Mouse (Mus musculus): ENCODE data around the gene Parpbp. TPM values are rescaled to one million over a fixed set of nuclear protein-coding genes. Genes with fewer than 3 reads are reported as not detected.

Gene Parpbp
- polyA plus RNA-seq (2015; fragmentation: Nextera tagmentation; extraction: Ambion mirVana), result 15.4 and 16.9 TPM in 2 replicates

DNA sequence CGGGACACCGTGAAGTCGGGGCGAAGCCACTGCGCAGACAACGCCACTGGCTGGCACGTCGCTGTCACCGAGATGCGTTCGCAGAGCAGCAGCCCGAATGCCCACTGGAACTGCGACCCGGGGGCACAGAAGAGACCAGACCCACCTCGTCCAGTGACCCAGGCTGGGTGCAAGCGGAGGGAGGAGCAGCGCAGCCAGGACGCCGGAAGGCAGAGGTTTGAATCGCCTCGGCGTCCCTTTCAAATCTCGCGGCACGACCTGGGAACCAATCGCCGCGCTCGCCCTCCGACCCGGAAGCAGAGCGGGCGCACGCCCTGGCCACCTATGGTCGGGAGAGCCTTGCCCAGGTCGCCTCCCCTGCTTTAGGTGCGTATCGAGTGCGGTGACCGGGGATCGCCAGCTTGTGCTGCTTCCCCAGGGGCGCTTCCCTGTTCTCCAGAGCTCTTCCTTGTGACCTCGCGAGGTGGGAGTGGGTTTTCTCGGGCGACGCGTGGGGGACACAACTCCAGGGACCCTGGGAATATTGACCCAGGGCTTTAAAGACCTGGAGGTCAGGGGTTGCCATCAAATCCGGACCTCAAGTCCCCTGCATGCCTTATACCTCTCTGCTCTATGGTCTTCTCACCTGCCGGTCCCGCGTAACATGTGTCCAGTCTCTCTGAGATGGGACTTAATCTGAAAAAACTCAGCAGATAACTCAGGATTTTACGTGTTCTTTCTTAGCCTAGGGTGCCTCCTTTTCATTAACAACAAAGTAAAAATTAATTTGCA is at the start of gene Parpbp, which contains the start of gene Nup37:
TSS of gene Parpbp (minus strand) at position 235 of the 771 bp plus-strand sequence.
TSS of gene Nup37 (plus strand) at position 286 of the 771 bp plus-strand sequence.
- H3K4me1 ChIP-seq (replicated peaks; ENCODE audit: control insufficient read depth, insufficient read depth, low read length), result peaks cover 19% of the 10 kb centered on the region
- ATAC-seq (ENCODE audit: low read depth), result peak; percentile 97
- peak within 1 kb of the TSS; percentile 91 for H3K4me3 ChIP-seq (ENCODE audit: low read length)
- H3K27ac ChIP-seq (ENCODE audit: low read length), result peak within 1 kb of the TSS; percentile 16; the same call in 1 of the 2 replicates
- H3K27me3 ChIP-seq (ENCODE audit: control insufficient read depth, insufficient read depth, low read depth, low read length), result no peaks in the 10 kb centered on the region
- H3K4me2 ChIP-seq (ENCODE audit: low read depth, low read length), result peak within 1 kb of the TSS; percentile 84
- H3K9me3 ChIP-seq (ENCODE audit: control insufficient read depth, low read length), result no peaks in the 10 kb centered on the region
- peak within 1 kb of the TSS; percentile 88 for H3K9ac ChIP-seq (ENCODE audit: low read length)
- H3K36me3 ChIP-seq (ENCODE audit: control insufficient read depth, insufficient read depth, low read length), result peaks cover 12% of the 10 kb centered on the region
- WGBS, result under 1% methylated on average over 53 of the region's 53 CpGs

DNA sequence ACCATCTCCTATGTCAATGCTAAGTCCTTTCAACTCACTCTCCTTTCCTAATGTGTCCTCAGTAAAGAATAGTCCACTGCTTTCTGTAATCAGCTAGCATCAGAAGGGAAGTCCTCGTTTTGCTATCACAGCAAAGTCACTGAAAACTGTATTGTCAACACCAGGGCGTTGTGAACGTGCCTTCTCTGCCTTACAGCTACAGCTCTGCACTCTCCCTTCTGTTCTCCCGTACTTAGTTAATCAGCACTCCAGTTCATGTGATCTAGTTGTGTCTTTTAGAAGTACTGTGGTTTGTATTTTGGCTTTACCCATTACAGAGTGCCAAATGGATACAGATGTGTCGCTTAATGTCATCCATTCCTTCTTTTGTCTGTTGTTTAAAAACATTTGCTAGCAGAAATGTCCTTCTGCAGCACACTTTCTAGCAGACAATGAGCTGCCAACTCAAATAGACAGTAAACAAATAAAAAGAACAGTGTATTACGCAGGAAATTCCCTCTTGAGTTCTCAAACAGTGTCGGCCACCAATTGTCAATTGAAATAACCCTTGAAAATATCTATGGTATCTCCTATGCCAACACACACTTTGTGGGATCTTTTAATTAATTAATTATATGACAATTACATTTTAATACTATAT is 20.8 kb upstream of the Parpbp start:
- ATAC-seq (ENCODE audit: low read depth), result peak; percentile 80
- Histone ChIP-seq H3K9me3 (ENCODE audit: control insufficient read depth, low read length) (peaks cover 3% of the 10 kb centered on the region), H3K9ac (ENCODE audit: low read length) (no peak overlapping the region), H3K27ac (ENCODE audit: low read length) (peak overlapping the region; percentile 59), H3K4me1 (replicated peaks; ENCODE audit: control insufficient read depth, insufficient read depth, low read length) (no peaks in the 10 kb centered on the region), H3K36me3 (ENCODE audit: control insufficient read depth, insufficient read depth, low read length) (peaks cover 4% of the 10 kb centered on the region; the same call in 1 of the 2 replicates), H3K27me3 (ENCODE audit: control insufficient read depth, insufficient read depth, low read depth, low read length) (no peaks in the 10 kb centered on the region), H3K4me3 (ENCODE audit: low read length) (no peak overlapping the region), H3K4me2 (ENCODE audit: low read depth, low read length) (no peak overlapping the region)
- 52% methylated on average over 7 of the region's 7 CpGs for WGBS

- H3K36me3 ChIP-seq (ENCODE audit: control insufficient read depth, insufficient read depth, low read length), result peaks cover 9% of the 10 kb centered on the region
- 84% methylated on average over 3 of the region's 3 CpGs for WGBS
- H3K9ac ChIP-seq (ENCODE audit: low read length), result no peak overlapping the region
- H3K9me3 ChIP-seq (ENCODE audit: control insufficient read depth, low read length), result peaks cover 3% of the 10 kb centered on the region
- H3K4me3 ChIP-seq (ENCODE audit: low read length), result no peak overlapping the region
- no peak overlapping the region for H3K4me2 ChIP-seq (ENCODE audit: low read depth, low read length)
- H3K27me3 ChIP-seq (ENCODE audit: control insufficient read depth, insufficient read depth, low read depth, low read length), result no peaks in the 10 kb centered on the region
- ATAC-seq (ENCODE audit: low read depth), result no peak
- no peaks in the 10 kb centered on the region for H3K4me1 ChIP-seq (replicated peaks; ENCODE audit: control insufficient read depth, insufficient read depth, low read length)
- no peak overlapping the region for H3K27ac ChIP-seq (ENCODE audit: low read length)
Measured at GRCm38 (mm10) chr10:88166158-88166557, 19.4 kb upstream of the Parpbp start.

DNA sequence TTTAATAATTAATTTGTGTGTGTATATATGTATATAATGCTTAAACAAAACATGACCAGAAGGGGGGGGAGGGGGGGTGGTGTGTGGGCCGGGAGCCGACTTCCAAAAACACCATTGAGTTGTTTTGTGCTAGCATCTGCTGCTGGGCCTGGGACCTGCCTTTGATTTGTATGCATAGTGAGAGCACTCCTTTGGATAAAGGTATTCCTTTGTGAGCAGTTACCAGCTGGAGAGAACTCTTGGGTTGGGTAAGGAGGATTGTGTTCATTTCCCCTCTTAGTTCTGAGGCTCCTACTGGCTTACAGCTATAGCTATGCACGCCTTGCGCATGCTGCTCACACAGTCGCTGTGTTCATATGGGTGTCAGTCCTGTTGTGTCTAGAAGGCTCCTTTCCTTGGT is 15.9 kb upstream of the Parpbp start:
- WGBS, result 94% methylated on average over 5 of the region's 5 CpGs
- no peaks in the 10 kb centered on the region for H3K4me1 ChIP-seq (replicated peaks; ENCODE audit: control insufficient read depth, insufficient read depth, low read length)
- no peaks in the 10 kb centered on the region for H3K27me3 ChIP-seq (ENCODE audit: control insufficient read depth, insufficient read depth, low read depth, low read length)
- no peak overlapping the region for H3K4me3 ChIP-seq (ENCODE audit: low read length)
- H3K9me3 ChIP-seq (ENCODE audit: control insufficient read depth, low read length), result peaks cover 3% of the 10 kb centered on the region
- H3K36me3 ChIP-seq (ENCODE audit: control insufficient read depth, insufficient read depth, low read length), result peaks cover 14% of the 10 kb centered on the region
- H3K4me2 ChIP-seq (ENCODE audit: low read depth, low read length), result no peak overlapping the region
- H3K9ac ChIP-seq (ENCODE audit: low read length), result no peak overlapping the region
- no peak overlapping the region for H3K27ac ChIP-seq (ENCODE audit: low read length)
- ATAC-seq (ENCODE audit: low read depth), result no peak

DNA sequence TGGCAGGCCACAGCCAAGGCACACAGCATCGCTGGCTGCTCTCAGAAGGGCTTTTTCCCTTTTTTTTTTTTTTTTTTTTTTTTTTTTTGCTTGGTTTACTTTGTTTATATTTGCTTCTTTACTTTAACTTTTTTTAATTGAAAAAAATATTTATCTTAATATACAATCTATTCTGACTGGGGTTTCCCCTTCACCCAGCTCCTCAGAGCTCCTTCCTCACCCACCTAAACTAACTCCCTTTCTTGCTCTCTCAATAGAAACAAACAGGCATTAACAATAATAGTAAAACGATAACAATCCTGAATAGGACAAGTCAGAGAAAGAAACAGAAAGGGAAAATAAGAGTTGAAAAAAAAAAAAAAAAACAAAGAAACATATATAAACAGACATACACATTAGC is 15.4 kb upstream of the Parpbp start:
- no peak for ATAC-seq (ENCODE audit: low read depth)
- Histone ChIP-seq H3K9me3 (ENCODE audit: control insufficient read depth, low read length) (peaks cover 3% of the 10 kb centered on the region), H3K4me2 (ENCODE audit: low read depth, low read length) (no peak overlapping the region), H3K27me3 (ENCODE audit: control insufficient read depth, insufficient read depth, low read depth, low read length) (no peaks in the 10 kb centered on the region), H3K27ac (ENCODE audit: low read length) (no peak overlapping the region), H3K4me1 (replicated peaks; ENCODE audit: control insufficient read depth, insufficient read depth, low read length) (no peaks in the 10 kb centered on the region), H3K9ac (ENCODE audit: low read length) (no peak overlapping the region), H3K36me3 (ENCODE audit: control insufficient read depth, insufficient read depth, low read length) (peaks cover 14% of the 10 kb centered on the region), H3K4me3 (ENCODE audit: low read length) (no peak overlapping the region)
- 91% methylated on average over 2 of the region's 2 CpGs for WGBS

GRCm38 (mm10) chr10:88151658-88152057 is 4.9 kb upstream of the Parpbp start:
- no peak for ATAC-seq (ENCODE audit: low read depth)
- Histone ChIP-seq H3K4me3 (ENCODE audit: low read length) (no peak overlapping the region), H3K9ac (ENCODE audit: low read length) (no peak overlapping the region), H3K4me2 (ENCODE audit: low read depth, low read length) (no peak overlapping the region), H3K36me3 (ENCODE audit: control insufficient read depth, insufficient read depth, low read length) (peaks cover 33% of the 10 kb centered on the region), H3K27ac (ENCODE audit: low read length) (no peak overlapping the region), H3K9me3 (ENCODE audit: control insufficient read depth, low read length) (no peaks in the 10 kb centered on the region), H3K4me1 (replicated peaks; ENCODE audit: control insufficient read depth, insufficient read depth, low read length) (peaks cover 6% of the 10 kb centered on the region), H3K27me3 (ENCODE audit: control insufficient read depth, insufficient read depth, low read depth, low read length) (no peaks in the 10 kb centered on the region)
- WGBS, result 86% methylated on average over 6 of the region's 6 CpGs

DNA sequence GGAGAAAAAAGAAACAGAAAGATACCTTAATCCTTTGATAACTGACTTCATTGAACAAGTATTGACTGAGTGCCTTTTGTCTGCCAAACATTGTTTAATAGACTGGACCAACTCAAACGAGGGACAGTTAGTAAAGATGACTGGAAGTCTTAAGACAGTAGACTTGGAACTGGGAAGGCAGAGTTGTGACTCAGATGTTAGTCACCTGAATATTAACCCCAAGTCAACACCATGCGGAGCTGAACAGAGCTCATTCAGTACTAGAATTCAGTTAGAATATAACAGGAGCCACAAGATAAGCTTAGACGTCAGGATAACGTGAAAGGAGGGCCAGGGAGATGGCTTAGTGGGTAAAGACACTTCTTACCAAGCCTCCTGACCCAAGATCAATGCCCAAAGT is 3.6 kb upstream of the Parpbp start:
- ATAC-seq (ENCODE audit: low read depth), result no peak
- no peak overlapping the region for H3K27ac ChIP-seq (ENCODE audit: low read length)
- H3K27me3 ChIP-seq (ENCODE audit: control insufficient read depth, insufficient read depth, low read depth, low read length), result no peaks in the 10 kb centered on the region
- H3K4me1 ChIP-seq (replicated peaks; ENCODE audit: control insufficient read depth, insufficient read depth, low read length), result peaks cover 14% of the 10 kb centered on the region
- no peak overlapping the region for H3K4me3 ChIP-seq (ENCODE audit: low read length)
- no peak overlapping the region for H3K4me2 ChIP-seq (ENCODE audit: low read depth, low read length)
- 83% methylated on average over 4 of the region's 4 CpGs for WGBS
- H3K36me3 ChIP-seq (ENCODE audit: control insufficient read depth, insufficient read depth, low read length), result peaks cover 31% of the 10 kb centered on the region
- no peak overlapping the region for H3K9ac ChIP-seq (ENCODE audit: low read length)
- H3K9me3 ChIP-seq (ENCODE audit: control insufficient read depth, low read length), result no peaks in the 10 kb centered on the region

DNA sequence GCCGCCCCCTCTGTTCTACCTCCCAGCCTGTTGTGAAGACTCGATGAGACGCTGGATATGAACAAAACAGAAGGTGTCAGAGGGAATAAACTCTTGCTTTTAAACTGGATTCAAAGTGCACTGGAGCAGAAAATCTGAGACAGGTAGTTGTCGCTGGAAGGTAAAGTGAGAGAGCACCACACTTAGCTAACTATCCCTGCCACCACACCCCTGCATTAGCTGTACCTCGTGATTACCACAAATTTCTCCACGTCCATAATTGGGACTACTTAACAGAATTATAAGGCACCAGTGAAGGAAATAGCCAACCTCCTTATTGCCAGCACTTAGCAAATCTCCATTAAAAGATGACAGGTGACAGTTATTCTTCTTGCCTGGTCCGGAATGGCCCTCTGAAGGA is 554 bp downstream of the Parpbp start:
- peak overlapping the region; percentile 16; the same call in 1 of the 2 replicates for H3K27ac ChIP-seq (ENCODE audit: low read length)
- WGBS, result 16% methylated on average over 7 of the region's 7 CpGs

DNA sequence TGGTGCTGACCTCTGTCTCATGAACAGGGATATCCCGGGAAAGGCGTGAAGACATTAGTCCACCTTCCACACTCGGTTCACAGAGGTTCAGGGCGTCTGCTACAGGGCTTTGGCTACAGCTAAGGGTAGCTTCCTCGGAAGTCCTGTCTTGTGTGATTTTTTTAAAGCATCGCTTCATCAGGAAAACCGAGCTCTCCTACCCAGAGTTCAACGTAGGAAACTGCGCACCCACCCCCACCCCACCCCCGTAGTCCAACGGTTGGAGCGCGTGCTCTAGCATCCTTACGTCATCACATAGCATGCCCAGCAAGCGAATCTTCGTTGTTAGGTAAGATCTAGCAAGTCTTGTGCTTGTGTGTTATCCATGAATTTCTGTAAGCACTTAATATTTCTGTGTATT is 11.1 kb downstream of the Parpbp start:
- ATAC-seq (ENCODE audit: low read depth), result no peak
- Histone ChIP-seq H3K27me3 (ENCODE audit: control insufficient read depth, insufficient read depth, low read depth, low read length) (no peaks in the 10 kb centered on the region), H3K36me3 (ENCODE audit: control insufficient read depth, insufficient read depth, low read length) (0 out of 2 replicates have a peak, but pooled peaks cover 6% of the 10 kb centered on the region), H3K27ac (ENCODE audit: low read length) (no peak overlapping the region), H3K4me2 (ENCODE audit: low read depth, low read length) (no peak overlapping the region), H3K4me1 (replicated peaks; ENCODE audit: control insufficient read depth, insufficient read depth, low read length) (no peaks in the 10 kb centered on the region), H3K9ac (ENCODE audit: low read length) (no peak overlapping the region), H3K9me3 (ENCODE audit: control insufficient read depth, low read length) (no peaks in the 10 kb centered on the region), H3K4me3 (ENCODE audit: low read length) (no peak overlapping the region)
- 93% methylated on average over 16 of the region's 16 CpGs for WGBS

More for the DNA sequence above, 554 bp downstream of the Parpbp start:
- H3K36me3 ChIP-seq (ENCODE audit: control insufficient read depth, insufficient read depth, low read length), result peaks cover 12% of the 10 kb centered on the region
- H3K9me3 ChIP-seq (ENCODE audit: control insufficient read depth, low read length), result no peaks in the 10 kb centered on the region
- peak overlapping the region; percentile 84 for H3K4me2 ChIP-seq (ENCODE audit: low read depth, low read length)
- H3K4me3 ChIP-seq (ENCODE audit: low read length), result peak overlapping the region; percentile 91
- 0 out of 2 replicates have a peak, but pooled peaks have one; percentile 3 for ATAC-seq (ENCODE audit: low read depth)
- no peaks in the 10 kb centered on the region for H3K27me3 ChIP-seq (ENCODE audit: control insufficient read depth, insufficient read depth, low read depth, low read length)
- H3K4me1 ChIP-seq (replicated peaks; ENCODE audit: control insufficient read depth, insufficient read depth, low read length), result peaks cover 19% of the 10 kb centered on the region
- H3K9ac ChIP-seq (ENCODE audit: low read length), result peak overlapping the region; percentile 88
